Mouse (Mus musculus) thymus, postnatal 25 days (tissue): ENCODE data around the gene Ppm1m.
A peak's percentile ranks its signal among the peaks of the same experiment; 100 is the strongest.

Experiments used
- DNase-seq: peaks from one replicate; pipeline ENCODE4 v3.0.0; 2022

The Ppm1m gene

DNA sequence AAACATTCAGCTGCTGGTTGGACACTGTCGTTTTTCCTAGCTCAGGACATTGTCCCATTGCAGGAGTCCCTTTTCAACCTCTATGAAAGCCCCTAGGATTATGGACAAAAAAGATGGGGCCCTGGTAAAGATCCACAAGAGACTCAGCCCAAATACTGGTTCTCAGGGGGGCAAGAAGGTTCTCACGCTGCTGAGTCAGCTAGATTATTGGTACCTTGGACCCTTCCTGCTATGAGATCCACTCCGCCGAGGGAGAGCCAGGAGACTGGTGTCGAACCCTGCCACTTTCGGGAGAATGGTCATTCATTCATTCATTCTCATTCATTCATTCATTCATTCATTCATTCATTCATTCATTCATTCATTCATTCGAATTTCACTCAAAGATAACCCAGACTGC, 17.4 kb upstream of the Ppm1m start:
- no peak for DNase-seq

DNA sequence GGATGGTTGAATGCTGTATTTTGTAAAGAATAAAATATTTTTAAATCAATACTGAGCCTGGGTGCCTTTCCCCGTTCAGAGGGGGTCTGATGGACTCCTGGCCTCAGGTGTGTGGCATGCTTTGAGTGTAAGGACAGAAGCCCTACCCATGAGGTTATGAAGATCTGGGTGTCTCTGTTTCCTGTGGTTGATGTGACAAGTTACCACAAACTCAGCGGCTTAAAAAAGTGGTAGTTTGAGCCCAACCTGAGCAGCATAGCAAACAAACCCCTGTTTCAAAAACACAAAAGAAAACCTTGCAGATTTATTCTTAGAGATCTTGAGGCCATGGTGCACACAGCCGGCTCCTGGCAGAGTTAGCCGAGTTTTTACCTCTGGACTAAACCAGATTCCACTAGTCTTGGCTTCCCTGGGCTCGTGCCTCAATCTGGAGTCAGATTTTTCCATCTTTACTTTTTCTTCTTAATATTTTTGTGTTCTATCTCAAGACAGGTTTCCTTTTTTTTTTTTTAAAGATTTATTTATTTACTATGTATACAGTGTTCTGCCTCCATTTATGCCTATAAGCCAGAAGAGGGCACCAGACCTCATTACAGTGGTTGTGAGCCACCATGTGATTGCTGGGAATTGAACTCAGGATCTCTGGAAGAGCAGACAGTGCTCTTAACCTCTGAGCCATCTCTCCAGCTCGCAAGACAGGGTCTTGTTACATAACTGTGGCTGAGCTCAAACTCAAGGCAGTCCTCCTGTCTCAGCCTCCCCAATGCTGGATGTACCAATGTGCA, 16.0 kb upstream of the Ppm1m start:
- DNase-seq, result no peak

DNA sequence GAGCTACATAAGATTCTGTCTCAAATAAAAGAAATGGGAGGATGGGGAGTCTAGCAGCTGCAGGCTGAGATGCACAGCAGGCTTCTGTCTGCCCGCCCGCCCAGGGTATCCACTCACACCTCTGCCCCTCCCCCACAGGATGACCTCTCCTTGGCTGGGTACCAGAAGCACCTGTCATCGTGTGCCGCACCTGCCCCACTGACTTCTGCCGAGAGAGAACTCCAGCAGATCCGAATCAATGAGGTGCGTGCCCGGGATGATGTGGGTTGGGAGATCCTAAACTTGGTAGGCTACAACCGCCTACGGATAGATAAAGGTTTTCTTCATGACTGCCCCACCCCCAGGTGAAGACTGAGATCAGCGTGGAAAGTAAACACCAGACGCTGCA, 13.0 kb upstream of the Ppm1m start:
- no peak for DNase-seq

DNA sequence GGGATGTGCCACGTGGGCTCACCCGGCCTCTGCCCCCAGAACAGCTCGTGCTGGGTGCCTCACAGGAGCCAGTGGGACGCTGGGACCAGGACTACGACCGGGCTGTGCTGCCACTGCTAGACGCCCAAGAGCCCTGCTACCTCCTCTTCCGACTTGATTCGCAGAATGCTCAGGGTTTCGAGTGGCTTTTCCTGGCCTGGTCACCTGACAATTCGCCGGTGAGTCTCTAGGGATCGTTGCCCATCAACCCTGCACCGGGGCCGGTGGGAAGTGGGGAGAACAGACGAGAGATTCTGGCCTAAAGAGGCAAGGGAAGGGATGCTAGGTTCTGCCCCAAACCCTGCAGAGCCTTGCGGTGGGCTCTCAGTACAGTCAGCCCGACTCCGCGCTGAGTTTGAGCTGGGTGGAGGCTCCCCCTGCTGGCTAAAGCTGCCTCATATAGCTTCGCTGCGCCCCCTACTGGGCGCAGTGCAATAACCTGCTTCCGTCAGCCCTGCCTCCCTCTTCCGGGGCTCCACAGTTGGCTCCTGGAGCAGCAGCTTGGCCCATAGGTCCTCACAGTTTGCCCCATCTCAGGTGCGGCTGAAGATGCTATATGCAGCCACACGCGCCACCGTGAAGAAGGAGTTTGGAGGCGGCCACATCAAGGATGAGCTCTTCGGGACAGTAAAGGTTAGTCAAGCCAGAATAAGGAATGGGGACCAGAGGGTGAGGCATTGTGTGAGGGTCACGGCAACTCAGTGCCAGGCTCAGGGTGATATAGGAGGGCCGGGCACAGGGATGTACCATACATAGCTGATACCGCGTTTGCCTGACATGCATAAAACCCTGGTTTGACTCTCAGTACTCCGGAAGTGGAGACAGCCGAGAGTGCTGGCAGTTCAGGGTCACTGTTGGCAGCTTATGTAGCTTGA, 12.4 kb upstream of the Ppm1m start:
- peak; percentile 88 for DNase-seq

DNA sequence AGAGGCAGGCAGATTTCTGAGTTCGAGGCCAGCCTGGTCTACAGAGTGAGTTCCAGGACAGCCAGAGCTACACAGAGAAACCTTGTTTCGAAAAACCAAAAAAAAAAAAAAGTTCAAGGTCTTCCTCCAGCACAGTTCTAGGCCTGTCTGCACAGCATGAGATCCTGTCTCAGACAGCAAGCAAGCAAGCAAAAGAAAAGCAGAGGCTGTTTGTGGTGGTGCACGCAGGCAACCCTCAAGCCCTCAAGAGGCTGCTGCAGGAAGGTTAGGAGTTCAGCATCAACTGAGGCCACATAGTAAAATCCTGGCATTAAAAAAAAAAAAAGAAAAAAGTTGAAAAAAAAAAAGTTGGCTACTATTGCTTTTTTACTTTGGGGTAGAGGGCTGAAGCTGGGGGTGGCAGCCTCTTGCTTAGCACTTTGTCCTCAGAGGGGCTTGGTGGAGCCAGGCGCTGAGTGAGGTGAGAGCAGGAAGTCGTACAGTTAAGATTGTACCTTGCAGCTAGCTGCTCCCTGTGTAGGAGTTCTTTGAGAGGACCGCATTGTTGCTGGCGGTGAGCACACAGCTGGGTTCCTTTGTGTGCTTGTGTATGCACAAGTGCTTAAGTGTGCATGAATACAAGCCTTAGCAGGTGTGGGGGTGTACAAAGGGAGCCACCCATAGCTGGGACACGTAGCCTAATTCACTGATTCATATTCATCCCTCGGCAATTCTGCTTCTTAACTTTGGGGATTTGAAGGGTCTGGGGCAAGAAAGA, 11.5 kb upstream of the Ppm1m start:
- peak; percentile 69 for DNase-seq

DNA sequence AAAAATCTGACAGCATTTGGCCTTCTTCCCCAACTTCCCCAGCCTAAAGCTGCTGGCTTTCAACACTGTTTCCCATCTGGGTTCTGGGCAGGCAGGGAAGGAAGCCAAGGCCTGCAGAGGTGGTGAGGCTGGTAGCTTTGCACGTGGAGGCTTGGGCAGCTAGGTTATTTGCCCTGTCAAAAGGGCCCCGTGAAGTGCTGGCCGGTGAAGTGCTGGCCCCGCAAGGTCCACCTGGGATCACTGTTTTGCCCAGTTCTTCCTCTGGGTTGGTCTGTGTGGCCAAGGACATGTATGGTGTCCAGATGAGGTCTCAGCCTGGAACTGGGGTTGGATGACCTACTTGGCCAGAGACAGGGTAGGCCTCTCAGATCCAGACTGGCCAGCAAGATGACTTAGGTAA, 10.4 kb upstream of the Ppm1m start:
- no peak for DNase-seq

DNA sequence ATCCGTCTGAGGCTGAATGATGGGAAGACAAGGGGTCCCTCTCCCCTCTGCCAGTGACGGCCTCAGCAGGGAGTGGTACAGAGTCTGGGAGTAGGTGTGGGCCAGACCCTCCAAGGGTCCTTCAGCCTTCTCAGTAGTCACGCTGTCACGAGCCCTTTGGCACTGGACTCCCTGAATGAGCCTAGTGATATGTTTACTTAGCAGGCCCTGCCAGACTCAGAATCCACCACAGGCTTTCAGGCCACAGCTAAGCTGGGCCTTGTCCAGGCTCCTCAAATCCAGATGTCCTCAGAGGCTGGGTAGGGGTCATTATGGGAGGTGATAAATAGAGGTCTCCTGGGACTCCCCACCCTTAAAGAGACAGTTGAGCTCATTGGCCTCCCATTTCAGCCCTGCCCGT, 8.6 kb upstream of the Ppm1m start:
- no peak for DNase-seq

DNA sequence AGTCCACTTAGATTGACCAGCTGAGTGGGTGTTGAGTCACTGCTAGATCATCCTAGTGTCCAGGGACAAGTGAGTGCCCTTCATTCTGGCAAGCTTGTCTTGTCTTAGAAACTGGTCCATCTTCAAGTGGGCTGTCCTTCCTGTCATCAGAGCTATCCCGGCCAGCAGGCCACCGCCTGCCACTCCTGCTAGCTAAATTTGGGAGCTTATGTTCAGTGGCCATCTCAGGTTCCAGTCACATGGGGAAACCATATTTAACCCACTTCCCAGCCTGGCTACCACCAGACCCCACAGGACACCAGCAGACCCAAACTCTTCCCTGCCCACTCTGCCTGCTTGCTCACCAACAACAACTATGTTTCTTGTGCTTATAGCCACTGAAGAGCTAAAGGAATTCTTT, 7.0 kb upstream of the Ppm1m start:
- no peak for DNase-seq

DNA sequence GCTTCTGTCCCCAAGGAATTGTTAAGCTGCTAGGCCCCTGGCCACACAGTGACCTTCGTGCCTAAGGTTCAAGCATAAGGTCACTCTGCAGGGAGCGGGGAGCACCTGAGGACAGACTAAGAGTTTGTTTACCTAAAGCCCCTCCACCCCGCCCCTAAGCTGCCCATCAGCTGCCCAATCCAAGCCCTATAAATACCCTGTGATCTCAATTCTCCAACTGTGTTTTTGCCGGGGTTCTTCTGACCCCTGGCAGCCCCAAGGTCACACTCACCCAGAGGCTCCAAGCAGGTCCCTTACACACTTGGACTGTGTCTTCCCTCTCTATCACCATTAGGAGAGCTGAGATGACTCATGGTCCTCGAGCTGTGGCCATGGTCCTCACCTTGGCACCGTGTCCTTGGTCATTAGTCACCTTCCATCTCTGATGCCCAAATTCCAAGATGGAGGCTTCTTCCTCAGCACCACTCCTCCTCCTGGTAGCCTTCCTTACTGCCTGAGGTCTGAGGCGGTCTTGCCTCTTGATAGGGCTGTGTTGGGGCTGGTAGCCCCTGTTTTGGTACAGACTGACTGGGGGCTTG, 6.3 kb upstream of the Ppm1m start:
- no peak for DNase-seq

DNA sequence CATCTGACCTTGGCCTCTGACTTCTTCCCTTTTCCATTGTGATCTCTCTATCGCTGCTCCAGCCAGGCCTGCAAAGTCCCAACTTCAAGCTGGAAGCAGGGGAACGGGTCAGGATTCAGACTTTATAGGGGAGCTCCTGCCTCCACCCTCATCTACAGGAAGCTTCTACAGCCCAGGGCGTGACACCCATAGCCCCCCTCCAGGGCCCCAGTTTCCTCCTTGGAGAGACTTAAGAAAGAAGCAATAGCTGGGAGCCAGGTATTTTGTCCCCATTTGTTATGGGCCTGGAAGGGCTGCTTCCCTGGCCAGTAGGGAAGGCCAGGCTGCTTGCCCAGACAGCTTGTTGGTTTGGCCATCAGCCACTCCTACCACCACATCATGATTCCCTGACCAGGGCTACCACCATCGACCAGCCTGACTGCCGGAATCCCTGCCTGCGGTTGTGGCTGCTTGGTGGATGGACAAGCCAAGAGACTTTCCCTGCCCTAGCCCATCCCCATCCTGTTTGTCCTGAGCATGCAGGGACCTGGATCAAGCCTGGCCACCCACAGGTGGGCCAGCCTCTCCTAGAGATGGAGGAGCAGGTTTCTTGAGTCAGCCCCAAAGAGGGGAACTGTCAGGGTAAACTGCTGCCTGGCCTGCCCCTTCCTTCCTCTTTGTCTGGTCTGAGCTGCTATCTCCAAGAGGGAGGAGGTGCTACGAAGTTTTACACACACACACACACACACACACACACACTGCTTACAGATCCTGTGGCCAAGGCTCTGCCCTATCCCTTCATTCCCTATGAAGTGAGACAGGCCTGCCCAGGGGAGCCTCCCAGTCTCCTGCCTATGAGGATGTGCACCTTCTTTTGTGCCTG, 4.7 kb upstream of the Ppm1m start:
- no peak for DNase-seq

DNA sequence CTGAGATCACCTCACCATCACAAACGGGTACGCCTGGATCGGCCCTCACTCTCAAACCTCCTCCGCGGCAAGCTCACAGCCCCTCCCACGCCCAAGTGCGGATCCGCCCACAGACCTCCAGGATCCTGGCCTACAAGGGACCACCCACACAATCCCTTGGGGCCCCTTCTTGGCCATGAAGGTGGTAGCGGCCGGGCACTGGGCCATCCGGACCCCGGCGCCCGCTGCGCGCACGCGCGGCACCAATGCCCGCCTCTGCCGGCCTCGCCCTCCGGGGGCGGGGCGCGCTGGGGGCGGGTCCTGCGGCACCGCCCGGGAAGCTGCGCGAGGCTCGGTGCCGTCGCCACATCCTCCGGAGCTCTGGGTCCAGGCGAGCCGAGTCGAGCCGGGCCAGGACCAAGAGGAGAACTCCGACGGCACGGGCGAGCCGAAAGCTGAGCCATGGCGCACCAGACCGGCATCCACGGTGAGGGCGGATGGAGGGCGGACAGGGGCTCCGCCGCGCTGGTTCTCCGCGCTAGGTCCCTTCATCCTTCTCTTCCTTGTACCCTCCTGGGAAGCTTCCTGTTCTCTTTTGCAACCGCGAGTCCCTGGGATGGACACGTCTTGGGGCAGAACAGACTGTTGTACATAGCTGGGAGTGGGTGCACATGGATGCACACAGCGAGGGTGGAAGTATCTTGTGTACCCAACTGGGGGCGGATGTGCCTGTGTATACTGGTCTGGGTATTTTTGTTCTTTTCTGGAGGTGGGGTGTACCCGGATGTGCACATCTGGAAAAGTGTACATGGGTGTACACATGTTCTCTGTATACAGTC, 3.5 kb upstream of the Ppm1m start, which contains the start of gene Twf2:
Gene Twf2 (plus strand): TSS at position 290 of the 818 bp plus-strand sequence.
- DNase-seq, result peak; percentile 89

DNA sequence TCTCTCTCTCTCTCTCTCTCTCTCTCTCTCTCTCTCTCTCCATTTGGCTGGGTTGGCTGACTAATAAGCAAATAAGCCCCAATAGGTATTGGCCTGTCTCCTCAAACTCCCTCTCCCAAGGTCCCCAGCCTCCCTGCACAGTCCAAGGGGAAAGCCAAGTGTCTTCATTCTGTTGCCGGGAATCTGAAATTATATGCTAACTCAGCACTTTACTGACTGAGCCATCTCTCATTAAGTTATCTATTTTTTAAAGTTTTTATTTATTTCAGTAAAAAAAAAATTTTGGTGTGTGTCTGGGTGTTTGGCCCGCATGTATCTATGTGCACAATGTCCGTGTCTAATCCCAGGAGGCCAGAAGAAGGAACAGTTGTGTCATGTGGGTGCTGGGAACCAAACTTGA, 2.3 kb upstream of the Ppm1m start:
- no peak for DNase-seq

DNA sequence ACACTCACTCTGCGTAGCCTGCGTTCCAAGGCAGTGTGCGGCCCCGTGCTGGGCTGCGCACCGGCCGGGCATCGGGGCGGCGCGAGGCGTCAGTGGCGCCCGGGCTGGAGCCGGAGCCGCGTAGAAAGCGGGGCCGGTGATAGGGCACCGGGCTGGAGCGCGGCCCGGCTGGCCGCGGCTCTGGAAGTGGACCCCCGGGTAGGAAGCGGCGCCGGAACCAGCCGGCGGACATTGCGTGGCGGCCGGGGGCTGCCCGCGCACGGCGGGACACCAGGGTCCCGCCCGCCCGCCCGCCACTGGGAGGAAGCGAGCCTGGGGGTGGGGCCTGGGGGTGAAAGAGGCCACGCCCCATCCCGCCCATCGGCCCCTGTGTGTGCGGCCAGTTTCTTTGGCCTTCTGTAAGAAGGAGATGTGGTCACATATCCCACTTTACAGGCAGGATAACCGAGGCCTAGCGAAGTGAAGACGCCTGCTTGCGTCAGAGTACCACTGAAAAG, 536 bp downstream of the Ppm1m start:
- peak; percentile 70 for DNase-seq

DNA sequence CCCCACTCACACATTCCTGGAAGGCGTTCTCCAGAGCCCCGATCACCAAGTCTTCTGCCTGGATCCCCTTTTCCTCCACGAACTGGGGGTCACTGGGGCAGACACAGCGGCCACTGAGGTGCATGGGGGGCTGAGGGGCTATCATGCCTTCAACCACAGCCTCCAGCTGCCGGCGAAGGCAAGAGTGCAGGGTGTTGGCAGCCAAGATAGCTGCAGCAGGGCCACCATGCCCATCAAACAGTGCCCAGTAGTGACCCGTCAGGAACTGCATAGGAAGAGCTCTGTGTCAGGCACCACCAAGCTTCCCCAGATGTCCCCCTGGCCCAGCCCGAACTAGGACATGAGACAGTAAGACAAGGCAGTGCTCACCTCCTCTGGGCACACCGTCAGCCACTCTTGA, 1.8 kb downstream of the Ppm1m start:
- no peak for DNase-seq

DNA sequence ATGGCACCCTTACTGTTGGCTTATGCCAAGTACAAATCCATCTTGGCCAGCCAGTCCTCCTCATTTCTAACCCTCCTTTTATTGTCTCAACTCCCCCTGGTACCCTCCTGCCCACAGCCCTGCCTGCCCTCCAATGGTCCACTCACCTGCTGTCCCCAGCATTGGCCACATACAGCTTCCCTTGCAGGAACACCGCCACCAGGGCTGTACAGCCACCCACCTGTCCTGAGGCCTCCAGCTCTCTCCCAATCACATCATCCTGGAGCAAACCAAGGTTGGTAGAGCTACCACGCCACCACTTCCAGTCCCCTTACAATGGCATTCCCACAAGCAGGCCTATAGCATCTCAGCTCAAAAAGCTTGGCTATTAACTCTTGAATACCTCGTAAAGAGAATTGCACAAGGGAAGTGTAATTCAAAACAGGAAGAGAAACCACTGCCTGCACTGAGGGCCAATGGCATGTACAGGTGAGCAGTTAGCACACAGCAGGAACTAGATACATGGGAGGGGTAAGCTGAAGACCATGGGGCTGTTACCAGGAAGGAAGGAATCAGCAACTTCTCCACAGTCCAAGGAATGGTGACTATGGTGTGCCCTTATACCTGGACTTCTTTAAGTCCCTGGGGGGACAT, 2.3 kb downstream of the Ppm1m start:
- no peak for DNase-seq

DNA sequence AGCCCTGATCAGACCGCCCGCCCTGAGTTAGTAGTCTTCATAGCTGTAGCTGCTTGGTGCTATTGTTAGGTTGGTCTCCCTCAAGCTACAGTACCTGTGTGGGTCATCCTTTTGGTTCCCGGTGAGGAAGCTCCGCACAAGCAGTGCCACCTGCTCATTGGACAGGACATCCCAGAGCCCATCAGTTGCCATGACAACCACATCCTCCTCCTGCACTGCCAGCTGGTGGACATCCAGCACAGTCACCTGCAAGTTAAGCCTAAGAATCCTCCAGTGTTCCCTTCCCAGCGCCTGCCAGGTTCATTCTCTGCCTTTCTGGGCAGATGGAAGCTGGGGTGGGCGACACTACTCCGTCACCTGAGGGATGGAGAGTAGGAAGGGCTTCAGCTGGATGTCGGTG, 3.9 kb downstream of the Ppm1m start:
- DNase-seq, result no peak

DNA sequence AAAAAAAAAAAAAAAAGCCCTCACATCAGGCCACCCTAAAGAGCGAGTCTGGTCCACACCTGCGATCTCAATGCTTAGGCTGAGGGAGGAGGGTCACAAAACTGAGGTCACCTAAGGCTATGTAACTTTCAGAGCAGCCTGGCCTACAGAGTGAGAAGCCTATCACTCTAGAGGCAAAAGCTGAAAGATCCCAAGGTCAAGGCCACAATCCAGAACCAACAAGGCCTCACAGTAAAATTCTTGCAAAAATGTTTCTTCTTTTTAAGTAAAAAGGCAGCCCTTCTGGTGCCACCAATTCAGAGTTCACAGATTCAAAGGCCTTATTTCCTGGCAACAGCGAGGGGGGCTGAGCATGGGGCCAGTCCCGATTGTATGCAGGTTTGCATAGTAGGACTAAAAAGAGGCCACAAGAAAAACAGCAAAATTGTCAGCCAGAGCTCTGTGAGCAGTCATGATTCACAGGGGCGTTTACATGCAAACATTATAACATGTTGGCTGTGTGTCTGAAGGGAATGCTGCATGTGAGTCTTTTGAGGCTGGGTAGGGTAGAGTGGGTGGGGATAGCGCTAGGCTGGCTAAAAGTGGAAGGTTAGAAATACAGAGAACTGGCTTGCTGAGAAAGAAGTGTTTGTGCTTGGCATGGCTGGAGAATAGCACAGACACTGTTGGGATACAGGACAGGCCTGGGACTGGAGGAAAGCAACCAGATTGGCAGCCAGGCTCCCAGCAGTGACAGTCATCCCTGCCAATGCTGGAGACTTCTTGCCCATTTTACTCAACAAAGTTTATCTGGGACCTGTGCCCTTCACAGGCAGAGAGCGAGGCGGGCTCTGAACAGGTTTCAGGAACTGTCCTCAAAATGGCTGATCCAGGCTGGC, 5.4 kb downstream of the Ppm1m start:
- no peak for DNase-seq

DNA sequence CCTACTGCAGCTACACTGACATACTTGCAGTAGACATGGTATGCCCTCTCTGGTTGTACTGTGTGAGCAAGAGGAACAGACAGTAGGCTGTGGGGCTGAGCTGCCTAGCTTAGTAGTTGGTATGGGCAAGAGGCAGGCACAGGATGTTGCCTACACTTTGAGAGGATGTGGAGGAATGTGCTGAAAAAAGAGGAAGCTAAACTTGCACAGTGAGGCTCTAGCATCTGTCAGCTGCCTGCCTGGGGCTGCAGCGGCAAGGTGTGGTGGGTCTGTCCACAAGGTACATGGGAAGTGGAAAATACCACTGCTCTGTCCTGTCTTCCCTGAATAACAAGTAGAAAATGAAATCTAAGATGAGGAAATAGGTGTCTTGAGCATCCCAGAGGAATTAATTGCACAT, 6.5 kb downstream of the Ppm1m start:
- DNase-seq, result no peak

DNA sequence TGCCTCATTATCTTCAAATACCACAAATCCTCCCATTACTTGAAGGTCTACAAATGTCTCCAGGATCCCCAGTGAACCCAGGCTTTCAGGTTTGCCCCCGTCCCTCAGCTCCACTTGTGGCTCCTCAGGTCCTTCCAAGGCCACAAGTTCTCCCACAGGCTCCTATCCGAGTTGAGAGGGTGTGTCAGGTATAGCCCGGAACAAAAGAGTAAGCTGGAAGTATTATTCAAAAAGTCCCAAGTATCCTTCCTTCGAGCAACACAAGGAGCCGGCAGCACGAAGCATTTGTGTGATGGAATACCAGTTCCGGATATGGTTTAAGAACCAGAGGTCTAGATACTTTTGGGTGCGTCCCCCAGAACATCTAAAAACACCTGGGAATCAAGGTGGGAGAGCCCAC, 7.5 kb downstream of the Ppm1m start:
- no peak for DNase-seq
